Mouse (Mus musculus): ENCODE measurements around the gene Dab1.

GRCm38 (mm10) chr4:104766065-104766464 is 1146.9 kb downstream of the Dab1 start, which contains the start of gene C8b:
- no peak for TF ChIP-seq CTCF (IDR thresholded peaks at IDR 0.05; ENCODE audit: extremely low read depth, insufficient read depth, insufficient read length, insufficient replicate concordance)
- no peak for TF ChIP-seq POLR2A (IDR thresholded peaks at IDR 0.05; ENCODE audit: low read depth, low read length)

Data from spleen, adult 2 months (tissue).